Mouse (Mus musculus): ENCODE data around the gene 1700034I23Rik. TPM values are rescaled to one million over a fixed set of nuclear protein-coding genes. Genes with fewer than 3 reads are reported as not detected.
"Not testable (repeated sequence)": the region's sequence is repeated elsewhere in the genome, so short reads cannot be mapped to it uniquely, and the experiment has no call there.

The 1700034I23Rik gene
- polyA plus RNA-seq, 1 experiment: not detected

DNA sequence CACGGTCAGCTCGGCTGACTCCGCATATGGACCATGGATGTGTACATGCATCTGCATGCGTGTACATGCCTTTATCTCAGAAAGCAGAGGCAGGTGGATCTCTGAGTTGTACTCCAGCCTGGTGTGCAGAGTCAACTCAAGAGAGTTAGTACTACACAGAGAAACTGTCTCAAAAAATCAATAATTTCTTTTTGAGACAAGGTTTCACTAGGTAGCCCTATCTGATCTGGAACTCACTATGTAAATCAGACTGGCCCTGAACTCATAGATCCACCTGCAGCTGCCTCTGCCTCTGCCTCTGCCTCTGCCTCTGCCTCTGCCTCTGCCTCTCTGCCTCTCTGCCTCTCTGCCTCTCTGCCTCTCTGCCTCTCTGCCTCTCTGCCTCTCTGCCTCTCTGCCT is 36.2 kb upstream of the 1700034I23Rik start:
- no peaks in the 10 kb centered on the region for H3K79me3 ChIP-seq (ENCODE audit: low read depth)
- TF ChIP-seq USF1 (IDR thresholded peaks at IDR 0.05; ENCODE audit: low read depth) (no peak), CTCF (IDR thresholded peaks at IDR 0.05; ENCODE audit: control insufficient read depth, insufficient read depth, insufficient read length) (no peak), FOSL1 (IDR thresholded peaks at IDR 0.05; ENCODE audit: insufficient read depth, low read length, poor library complexity, severe bottlenecking) (no peak)
- no peaks in the 10 kb centered on the region for H3K27me3 ChIP-seq (ENCODE audit: control insufficient read depth, insufficient read depth, insufficient read length)
- no peaks in the 10 kb centered on the region for H3K36me3 ChIP-seq (ENCODE audit: control insufficient read depth, insufficient read depth)
- H3K79me2 ChIP-seq (ENCODE audit: control insufficient read depth, insufficient read depth): no peaks in the 10 kb centered on the region
- no peak overlapping the region for H3K4me3 ChIP-seq (ENCODE audit: insufficient read depth, poor library complexity, severe bottlenecking)
- H3ac ChIP-seq (ENCODE audit: control insufficient read depth, insufficient read length, low read depth): no peak overlapping the region

DNA sequence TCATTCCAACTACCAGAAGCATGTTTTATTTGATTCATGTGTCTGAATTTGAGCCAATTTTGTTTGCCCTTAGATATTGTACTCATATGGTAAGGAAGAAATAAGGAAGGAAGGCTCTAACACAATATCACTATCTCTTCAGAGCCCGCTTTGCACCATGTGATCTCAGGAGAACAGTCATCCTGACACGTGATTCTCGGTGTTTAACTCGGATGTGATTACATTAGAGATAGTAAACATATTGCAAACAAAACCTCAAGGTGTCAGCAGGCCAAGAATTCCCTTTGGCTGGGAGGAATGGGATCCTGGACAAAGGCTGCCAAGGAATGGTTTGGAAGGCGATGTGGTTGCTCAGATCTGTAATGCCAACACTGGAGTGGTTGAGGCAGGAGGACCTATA is 35.8 kb upstream of the 1700034I23Rik start:
- Histone ChIP-seq H3K36me3 (ENCODE audit: control insufficient read depth, insufficient read depth) (no peaks in the 10 kb centered on the region), H3K27me3 (ENCODE audit: control insufficient read depth, insufficient read depth, insufficient read length) (no peaks in the 10 kb centered on the region), H3ac (ENCODE audit: control insufficient read depth, insufficient read length, low read depth) (no peak overlapping the region), H3K79me2 (ENCODE audit: control insufficient read depth, insufficient read depth) (no peaks in the 10 kb centered on the region), H3K4me3 (ENCODE audit: insufficient read depth, poor library complexity, severe bottlenecking) (no peak overlapping the region), H3K79me3 (ENCODE audit: low read depth) (no peaks in the 10 kb centered on the region)
- TF ChIP-seq CTCF (IDR thresholded peaks at IDR 0.05; ENCODE audit: control insufficient read depth, insufficient read depth, insufficient read length): no peak
- peak; percentile 12 for TF ChIP-seq USF1 (IDR thresholded peaks at IDR 0.05; ENCODE audit: low read depth)
- no peak for TF ChIP-seq MYOD1 (IDR thresholded peaks at IDR 0.05; ENCODE audit: control insufficient read depth, insufficient read length, low read depth)

DNA sequence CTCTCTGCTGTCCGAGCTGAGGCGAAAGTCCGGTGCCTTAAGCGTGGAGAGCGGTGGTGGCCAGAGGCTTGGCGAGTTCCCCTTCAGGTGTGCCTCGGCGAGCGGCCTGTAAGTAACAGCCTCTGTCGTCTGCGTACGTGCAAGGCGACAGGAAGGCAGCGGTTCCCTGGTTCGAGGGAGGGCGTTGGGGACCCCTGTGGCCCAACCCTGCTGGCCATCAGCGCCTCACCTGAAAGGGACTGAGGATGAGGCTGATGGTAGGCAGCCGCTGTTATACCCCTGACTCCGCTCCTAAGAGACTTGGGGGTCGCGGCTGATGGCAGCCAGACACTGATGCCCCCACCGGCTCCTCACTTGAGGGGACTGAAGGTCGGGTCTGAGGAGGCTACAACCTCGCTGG is 8.0 kb downstream of the 1700034I23Rik start:
- not testable (repeated sequence) for H3K79me2 ChIP-seq (ENCODE audit: control insufficient read depth, insufficient read depth); H3K36me3 ChIP-seq (ENCODE audit: control insufficient read depth, insufficient read depth); H3K79me3 ChIP-seq (ENCODE audit: low read depth); H3K27me3 ChIP-seq (ENCODE audit: control insufficient read depth, insufficient read depth, insufficient read length)
- Histone ChIP-seq H3ac (ENCODE audit: control insufficient read depth, insufficient read length, low read depth) (peak overlapping the region; percentile 0), H3K4me3 (ENCODE audit: insufficient read depth, poor library complexity, severe bottlenecking) (peak overlapping the region; percentile 30)

DNA sequence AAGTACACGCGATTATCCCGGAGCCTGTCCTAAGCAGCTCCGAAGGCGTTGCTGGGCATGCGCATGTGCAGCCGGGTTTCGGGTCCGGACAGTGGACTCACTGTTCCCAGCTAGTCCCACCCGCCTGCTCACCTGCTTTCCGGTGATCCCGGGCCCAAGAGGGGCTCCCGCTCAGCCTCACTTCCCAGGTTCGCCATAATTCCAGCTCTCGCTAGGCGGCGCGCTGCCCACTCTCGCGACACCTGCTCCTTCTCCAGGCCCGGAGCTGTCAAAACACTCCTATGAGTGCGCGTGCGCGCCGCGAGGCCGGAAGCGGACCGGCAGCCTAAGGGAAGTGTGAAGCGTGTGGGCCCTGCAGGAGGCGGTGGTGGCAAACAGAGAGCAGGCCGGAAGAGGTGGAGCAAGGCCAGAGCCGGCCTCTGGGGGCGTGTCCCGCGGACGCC is 8.5 kb downstream of the 1700034I23Rik start:
- H3K36me3 ChIP-seq (ENCODE audit: control insufficient read depth, insufficient read depth); H3K79me3 ChIP-seq (ENCODE audit: low read depth); H3K27me3 ChIP-seq (ENCODE audit: control insufficient read depth, insufficient read depth, insufficient read length); H3K79me2 ChIP-seq (ENCODE audit: control insufficient read depth, insufficient read depth): not testable (repeated sequence)
- TF ChIP-seq MAX (IDR thresholded peaks at IDR 0.05): peak; percentile 77
- TF ChIP-seq CTCF (IDR thresholded peaks at IDR 0.05; ENCODE audit: control insufficient read depth, insufficient read depth, insufficient read length): peak; percentile 13
- peak overlapping the region; percentile 35 for H3ac ChIP-seq (ENCODE audit: control insufficient read depth, insufficient read length, low read depth)
- peak overlapping the region; percentile 34 for H3K4me3 ChIP-seq (ENCODE audit: insufficient read depth, poor library complexity, severe bottlenecking)

- H3K4me3 ChIP-seq (ENCODE audit: insufficient read depth, poor library complexity, severe bottlenecking); H3ac ChIP-seq (ENCODE audit: control insufficient read depth, insufficient read length, low read depth); H3K36me3 ChIP-seq (ENCODE audit: control insufficient read depth, insufficient read depth); H3K27me3 ChIP-seq (ENCODE audit: control insufficient read depth, insufficient read depth, insufficient read length); H3K79me3 ChIP-seq (ENCODE audit: low read depth); H3K79me2 ChIP-seq (ENCODE audit: control insufficient read depth, insufficient read depth): not testable (repeated sequence)
Measured at GRCm38 (mm10) chr3:40853123-40853738, 49.1 kb downstream of the 1700034I23Rik start.

Other genes starting within 250 kb of the 1700034I23Rik start
- not detected for gene Slc25a31, start 193.7 kb downstream of the 1700034I23Rik start, polyA plus RNA-seq (2012; fragmentation: generic; extraction: Trizol)
- gene Hspa4l, start 158.0 kb downstream of the 1700034I23Rik start, polyA plus RNA-seq (2012; fragmentation: generic; extraction: Trizol): 15.7 TPM
- 15.7 TPM for gene Plk4, start 102.5 kb downstream of the 1700034I23Rik start, polyA plus RNA-seq (2012; fragmentation: generic; extraction: Trizol)
- gene Mfsd8, start 55.7 kb downstream of the 1700034I23Rik start, polyA plus RNA-seq (2012; fragmentation: generic; extraction: Trizol): 1.8 TPM
- gene Abhd18, start 55.6 kb downstream of the 1700034I23Rik start, polyA plus RNA-seq (2012; fragmentation: generic; extraction: Trizol): 0.47 TPM
- 7.7 TPM for gene Larp1b, start 47.3 kb upstream of the 1700034I23Rik start, polyA plus RNA-seq (2012; fragmentation: generic; extraction: Trizol)
- 39.8 TPM for gene Pgrmc2, start 180.5 kb upstream of the 1700034I23Rik start, polyA plus RNA-seq (2012; fragmentation: generic; extraction: Trizol)